Mouse (Mus musculus) lung, embryonic 14.5 days (tissue): ENCODE measurements around the gene Ttc21a. TPM values are rescaled to one million over a fixed set of nuclear protein-coding genes. Genes with fewer than 3 reads are reported as not detected.

Experiments
- ATAC-seq: fragments of 200-750 bp; cut with Nextera tagmentation; 2 replicates; pipeline ENCODE4 v1.8.0; 2017; ENCODE audit warnings: mild to moderate bottlenecking, moderate TSS enrichment, moderate library complexity; ENCODE audit not compliant: insufficient read depth
- DNase-seq: peaks from one replicate; pipeline ENCODE4 v3.0.0-alpha.2; 2015
- H3K27ac ChIP-seq: fragments of 300-500 bp; sonication (generic); 2 replicates; pipeline ENCODE4 v1.5.1; 2014; ENCODE audit warnings: low read depth, mild to moderate bottlenecking, moderate library complexity
- H3K27me3 ChIP-seq: fragments of 300-500 bp; sonication (generic); 2 replicates; pipeline ENCODE4 v1.6.1; 2014; ENCODE audit warnings: low read length, control low read depth; ENCODE audit not compliant: insufficient read depth
- H3K36me3 ChIP-seq: fragments of 300-500 bp; sonication (generic); 2 replicates; pipeline ENCODE4 v1.6.1; 2014; ENCODE audit warnings: control low read depth; ENCODE audit not compliant: insufficient read depth
- H3K4me1 ChIP-seq: fragments of 300-500 bp; sonication (generic); 2 replicates; pipeline ENCODE4 v1.6.1; 2014; ENCODE audit warnings: antibody characterized with exemption, control low read depth; ENCODE audit not compliant: insufficient read depth
- H3K4me2 ChIP-seq: fragments of 300-500 bp; sonication (generic); 2 replicates; pipeline ENCODE4 v1.6.1; 2014; ENCODE audit warnings: mild to moderate bottlenecking
- H3K4me3 ChIP-seq: fragments of 300-500 bp; sonication (generic); 2 replicates; pipeline ENCODE4 v1.5.1; 2014; ENCODE audit warnings: low read depth, low read length
- H3K9ac ChIP-seq: fragments of 300-500 bp; sonication (generic); 2 replicates; pipeline ENCODE4 v1.6.1; 2014
- H3K9me3 ChIP-seq: fragments of 300-500 bp; sonication (generic); 2 replicates; pipeline ENCODE4 v1.6.1; 2016; ENCODE audit warnings: low read depth, low read length, control low read depth
- CTCF ChIP-seq: IDR thresholded peaks from 2 replicates; pipeline ENCODE4 v1.5.1; 2016; ENCODE audit warnings: antibody characterized with exemption, low read depth
- WGBS: fragments of 180-500 bp; shearing (Covaris S2); extraction: QIAGEN DNeasy Blood & Tissue Kit; methylation state at CpG from one replicate; pipeline ENCODE4 v1.1.7; 2014; 5-methylcytosine and 5-hydroxymethylcytosine counted together
- polyA plus RNA-seq: library from polyadenylated mRNA; unstranded; fragments of >200 nt; fragmentation: Nextera tagmentation; extraction: Ambion mirVana; gene quantifications from 2 replicates; pipeline ENCODE4 v1.2.1, GENCODE M21; 2014

Ttc21a gene
- polyA plus RNA-seq, 1 experiment from 2014 or later: 0.16 TPM

DNA sequence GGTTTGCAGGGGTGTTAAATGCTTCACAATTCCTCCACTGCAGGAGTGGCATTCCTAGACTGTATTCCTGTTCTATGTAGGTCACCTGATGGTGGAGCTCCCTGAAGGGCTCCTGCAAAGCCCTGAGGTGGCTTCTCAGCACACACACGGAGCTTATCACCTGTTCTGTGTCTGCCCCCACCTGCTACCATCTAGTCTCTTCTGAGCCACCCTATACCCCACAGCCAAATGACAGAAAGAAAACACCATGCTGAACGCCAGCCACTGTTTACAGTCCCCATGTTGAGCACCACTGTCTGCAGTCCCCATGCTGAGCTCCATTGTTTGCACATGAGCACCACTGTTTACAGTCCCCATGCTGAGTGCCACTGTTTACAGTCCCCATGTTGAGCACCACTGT lies 42.3 kb downstream of the Ttc21a start:
- Histone ChIP-seq H3K4me1 (peaks cover 57% of the 10 kb centered on the region), H3K9me3 (no peaks in the 10 kb centered on the region), H3K4me2 (no peak overlapping the region), H3K27ac (no peak overlapping the region), H3K9ac (no peak overlapping the region), H3K27me3 (no peaks in the 10 kb centered on the region), H3K36me3 (peaks cover 8% of the 10 kb centered on the region; the same call in 1 of the 2 replicates), H3K4me3 (no peak overlapping the region)
- DNase-seq (no peak), ATAC-seq (no peak)
- 46% methylated on average over 2 of the region's 2 CpGs for WGBS
- TF ChIP-seq CTCF: no peak

DNA sequence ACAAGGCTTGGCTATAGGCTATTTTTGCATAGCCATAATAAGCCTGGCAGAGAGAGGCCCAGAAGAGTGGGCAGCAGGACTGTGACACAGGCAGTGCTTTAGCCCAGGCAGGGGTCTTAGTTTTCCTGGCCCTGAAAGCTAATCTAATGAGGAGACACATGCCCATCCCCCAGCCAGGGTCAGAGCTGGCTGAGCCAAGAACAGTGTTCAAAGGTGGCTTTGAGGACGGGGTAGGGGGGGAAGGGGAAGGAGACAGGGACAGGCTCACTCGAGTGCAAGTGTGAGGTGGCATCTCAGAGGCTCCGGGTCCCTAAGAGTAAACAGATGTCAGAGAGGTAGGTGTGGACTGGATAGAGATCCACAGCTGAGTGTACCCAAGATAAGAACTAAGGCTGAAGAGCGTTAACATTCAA lies 43.4 kb downstream of the Ttc21a start:
- Histone ChIP-seq H3K4me1 (peaks cover 59% of the 10 kb centered on the region), H3K27me3 (no peaks in the 10 kb centered on the region), H3K9me3 (no peaks in the 10 kb centered on the region), H3K36me3 (peaks cover 3% of the 10 kb centered on the region; the same call in 1 of the 2 replicates), H3K4me3 (peak overlapping the region; percentile 80), H3K27ac (peak overlapping the region; percentile 98), H3K9ac (peak overlapping the region; percentile 49; the same call in 1 of the 2 replicates), H3K4me2 (peak overlapping the region; percentile 98)
- WGBS: 2% methylated on average over 4 of the region's 4 CpGs
- no peak for TF ChIP-seq CTCF
- ATAC-seq: peak; percentile 13; the same call in 1 of the 2 replicates
- DNase-seq: peak; percentile 55

DNA sequence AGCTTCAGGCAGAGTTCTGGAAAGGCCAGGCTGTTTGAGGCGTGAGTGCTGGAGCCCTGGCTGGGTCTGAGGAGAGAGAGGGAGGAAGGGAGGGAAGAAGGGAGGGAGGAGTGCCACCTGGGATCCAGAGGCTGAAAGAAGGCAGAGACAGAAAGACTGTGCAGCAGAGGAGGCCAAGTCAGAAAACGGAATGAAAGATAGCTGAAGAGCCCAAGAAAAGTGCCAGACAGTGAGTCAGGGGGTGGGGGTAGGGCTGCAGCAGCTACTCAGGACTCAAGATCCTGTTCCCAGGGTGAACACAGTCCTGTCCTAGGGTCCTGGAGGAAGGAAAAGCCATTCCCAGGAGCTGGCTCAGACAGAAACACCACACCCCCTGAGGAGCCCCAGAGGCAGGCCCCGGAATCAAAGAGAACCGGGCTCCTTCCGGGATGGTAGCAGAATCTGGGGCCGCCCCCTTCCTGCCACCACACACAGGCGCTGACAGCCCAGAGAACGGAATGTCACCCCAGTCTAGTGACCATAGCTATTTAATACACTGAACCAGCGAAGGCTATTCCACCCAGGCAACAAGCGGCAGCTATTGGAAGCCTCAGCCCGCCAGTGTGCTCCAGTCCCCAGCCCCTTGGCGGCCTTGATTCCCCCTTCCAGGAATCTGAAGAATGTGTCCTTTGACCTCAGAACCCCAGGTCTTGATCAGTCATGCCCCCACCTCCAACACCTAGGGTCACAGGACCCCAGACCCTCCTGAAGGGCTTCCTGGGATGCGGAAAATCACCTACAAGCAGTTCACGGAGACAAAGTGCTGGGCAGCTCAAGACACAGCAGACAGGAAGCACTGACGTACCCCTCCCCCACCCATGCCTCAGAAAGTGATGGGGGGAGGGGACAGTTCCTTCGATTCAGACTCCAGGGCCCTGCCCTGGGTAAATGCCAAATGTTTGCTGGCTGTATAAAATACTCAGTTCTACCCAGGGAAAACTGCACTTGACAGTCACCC lies 44.1 kb downstream of the Ttc21a start:
- peak; percentile 93 for DNase-seq
- H3K36me3 ChIP-seq: peaks cover 2% of the 10 kb centered on the region; the same call in 1 of the 2 replicates
- TF ChIP-seq CTCF: no peak
- H3K27ac ChIP-seq: peak overlapping the region; percentile 98
- peak overlapping the region; percentile 98 for H3K4me2 ChIP-seq
- H3K9ac ChIP-seq: peak overlapping the region; percentile 49
- H3K4me1 ChIP-seq: peaks cover 60% of the 10 kb centered on the region
- H3K27me3 ChIP-seq: no peaks in the 10 kb centered on the region
- peak overlapping the region; percentile 80 for H3K4me3 ChIP-seq
- ATAC-seq: peak; percentile 65
- WGBS: under 1% methylated on average over 16 of the region's 16 CpGs
- H3K9me3 ChIP-seq: no peaks in the 10 kb centered on the region

DNA sequence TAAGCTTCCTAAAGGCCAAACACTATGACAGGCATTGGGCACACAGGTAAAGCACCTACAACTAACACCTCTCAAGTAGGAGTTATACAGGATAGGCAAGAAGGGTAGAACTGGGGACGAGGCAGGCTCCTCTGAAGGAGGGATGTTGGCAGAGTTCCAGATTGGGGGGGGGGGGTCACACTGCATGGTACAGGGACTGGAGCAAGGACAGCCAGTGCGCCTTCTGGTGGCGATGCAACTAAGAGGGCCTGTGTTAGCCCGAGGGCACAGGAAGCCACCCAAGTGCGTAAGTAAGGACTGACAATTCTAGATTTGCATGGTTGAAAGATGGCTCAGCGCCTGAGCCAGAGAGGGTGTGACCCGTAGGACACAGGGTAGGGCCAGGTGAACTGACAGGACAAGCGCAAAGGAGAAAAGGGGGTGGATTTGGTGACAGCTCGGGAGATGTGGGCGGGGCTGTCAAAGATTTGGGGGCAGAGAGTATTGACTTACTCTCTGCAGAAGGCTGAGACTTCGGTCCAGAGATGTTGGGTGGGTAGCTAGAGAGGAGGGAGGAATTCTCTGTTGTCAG lies 44.9 kb downstream of the Ttc21a start:
- Histone ChIP-seq H3K27me3 (no peaks in the 10 kb centered on the region), H3K4me2 (peak overlapping the region; percentile 98), H3K9ac (peak overlapping the region; percentile 71), H3K27ac (peak overlapping the region; percentile 98), H3K4me3 (peak overlapping the region; percentile 80), H3K36me3 (no peaks in the 10 kb centered on the region), H3K9me3 (no peaks in the 10 kb centered on the region), H3K4me1 (peaks cover 52% of the 10 kb centered on the region)
- DNase-seq (peak; percentile 77), ATAC-seq (peak; percentile 41)
- WGBS: under 1% methylated on average over 11 of the region's 11 CpGs
- peak; percentile 68 for TF ChIP-seq CTCF

DNA sequence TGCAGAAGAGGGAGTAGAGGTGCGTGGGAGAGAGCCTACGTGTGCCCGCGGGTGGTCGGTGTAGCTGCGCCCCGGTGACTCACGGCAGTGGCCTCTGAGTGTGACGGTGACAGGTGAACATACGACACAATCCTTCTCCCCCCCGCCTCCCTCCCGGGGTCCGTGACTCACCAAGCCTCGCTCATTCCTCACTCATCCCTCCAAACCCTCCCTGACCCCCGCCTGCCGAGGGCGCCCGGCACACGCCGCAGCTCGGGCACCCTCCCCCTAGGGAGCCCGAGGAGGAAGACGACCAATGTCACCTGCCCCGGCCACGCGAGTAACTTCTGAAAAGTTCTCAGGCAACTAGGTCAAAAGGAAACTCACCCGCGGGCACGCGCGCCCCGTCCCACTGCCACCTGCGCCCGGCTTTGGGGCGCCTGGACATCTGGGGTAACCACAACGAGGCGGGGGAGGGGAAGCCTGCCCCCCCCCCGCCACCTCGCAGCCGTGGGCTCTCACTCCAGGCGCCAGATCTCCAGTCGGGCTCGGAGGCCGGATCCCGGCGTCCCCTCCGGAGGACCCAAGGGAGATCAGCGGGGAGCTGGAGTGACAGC lies 45.6 kb downstream of the Ttc21a start:
- WGBS: under 1% methylated on average over 45 of the region's 48 CpGs

DNA sequence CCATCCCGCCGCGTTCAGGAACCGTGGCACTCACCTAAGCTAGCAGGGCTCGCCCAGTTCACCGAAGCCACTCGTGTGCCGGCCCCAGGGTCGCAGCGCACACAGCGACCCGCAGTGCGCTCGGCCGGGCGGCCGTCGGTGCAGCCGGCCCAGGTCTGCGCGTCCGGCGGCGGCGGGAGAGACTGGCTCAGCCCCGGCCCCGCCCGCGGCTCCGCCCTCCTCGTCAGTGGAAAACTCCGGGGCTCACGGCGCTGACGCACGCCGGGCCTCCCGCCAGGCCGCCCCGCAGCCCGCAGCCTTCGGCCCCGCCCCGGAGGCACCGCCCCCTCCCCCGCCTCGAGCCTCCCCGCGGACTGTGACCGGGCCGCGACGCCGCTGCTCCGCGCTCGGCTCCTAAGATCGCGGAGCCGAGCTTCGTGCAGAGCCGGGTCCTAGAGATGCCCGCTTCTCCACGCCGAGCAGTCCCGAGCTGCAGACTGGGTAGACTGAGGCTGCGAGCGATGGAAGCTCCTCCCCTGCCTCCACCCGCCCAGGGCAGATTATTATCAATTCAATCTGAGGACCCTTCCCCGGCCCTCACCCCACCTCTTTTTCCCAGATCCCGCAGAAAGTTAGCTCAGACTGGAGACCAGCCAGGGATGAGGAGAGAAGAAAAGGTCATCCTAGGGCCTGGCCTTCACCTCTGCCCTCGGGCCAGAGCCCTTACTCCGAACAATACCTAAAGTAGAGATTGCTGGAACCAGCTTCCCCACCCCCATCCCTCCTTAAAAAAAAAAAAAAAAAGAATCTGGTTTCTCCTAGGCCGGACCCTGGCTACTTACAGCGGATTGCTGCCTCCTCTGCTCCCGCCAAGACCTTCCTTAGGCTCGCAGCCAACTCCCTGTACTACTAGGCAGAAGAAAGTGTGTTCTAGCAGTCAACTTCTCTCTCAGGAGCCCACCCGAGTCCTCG lies 46.5 kb downstream of the Ttc21a start:
- TF ChIP-seq CTCF: no peak
- peak overlapping the region; percentile 51 for H3K27ac ChIP-seq
- DNase-seq (peak; percentile 94), ATAC-seq (peak; percentile 59)
- H3K9ac ChIP-seq: peak overlapping the region; percentile 71
- H3K27me3 ChIP-seq: no peaks in the 10 kb centered on the region
- WGBS: under 1% methylated on average over 74 of the region's 79 CpGs
- peak overlapping the region; percentile 80 for H3K4me3 ChIP-seq
- H3K4me1 ChIP-seq: peaks cover 37% of the 10 kb centered on the region
- no peaks in the 10 kb centered on the region for H3K9me3 ChIP-seq
- H3K4me2 ChIP-seq: peak overlapping the region; percentile 98
- H3K36me3 ChIP-seq: no peaks in the 10 kb centered on the region

More for the DNA sequence above, 45.6 kb downstream of the Ttc21a start:
- H3K4me3 ChIP-seq: peak overlapping the region; percentile 80
- no peaks in the 10 kb centered on the region for H3K9me3 ChIP-seq
- H3K36me3 ChIP-seq: no peaks in the 10 kb centered on the region
- no peak for TF ChIP-seq CTCF
- no peak for DNase-seq
- H3K9ac ChIP-seq: peak overlapping the region; percentile 71
- no peaks in the 10 kb centered on the region for H3K27me3 ChIP-seq
- peak overlapping the region; percentile 98 for H3K27ac ChIP-seq
- no peak for ATAC-seq
- peak overlapping the region; percentile 98 for H3K4me2 ChIP-seq
- peaks cover 45% of the 10 kb centered on the region for H3K4me1 ChIP-seq
